Mouse (Mus musculus): ENCODE data around the gene Ephx4. TPM values are rescaled to one million over a fixed set of nuclear protein-coding genes. Genes with fewer than 3 reads are reported as not detected.
A peak's percentile ranks its signal among the peaks of the same experiment; 100 is the strongest.
"Not testable (repeated sequence)": the region's sequence is repeated elsewhere in the genome, so short reads cannot be mapped to it uniquely, and the experiment has no call there.

Ephx4 gene
- total RNA-seq (2021) = 1 to 10 TPM in 1 of 2 experiments, under 1 TPM in 1; 0.63 to 2.2 TPM
- long read RNA-seq, experiment 1 = 0 reads
- long read RNA-seq, experiment 2, partial matches to known transcripts = 0 of 1 reads
- long read RNA-seq, experiment 2, other reads (novel, unspliced or antisense) = 0 of 1 reads

DNA sequence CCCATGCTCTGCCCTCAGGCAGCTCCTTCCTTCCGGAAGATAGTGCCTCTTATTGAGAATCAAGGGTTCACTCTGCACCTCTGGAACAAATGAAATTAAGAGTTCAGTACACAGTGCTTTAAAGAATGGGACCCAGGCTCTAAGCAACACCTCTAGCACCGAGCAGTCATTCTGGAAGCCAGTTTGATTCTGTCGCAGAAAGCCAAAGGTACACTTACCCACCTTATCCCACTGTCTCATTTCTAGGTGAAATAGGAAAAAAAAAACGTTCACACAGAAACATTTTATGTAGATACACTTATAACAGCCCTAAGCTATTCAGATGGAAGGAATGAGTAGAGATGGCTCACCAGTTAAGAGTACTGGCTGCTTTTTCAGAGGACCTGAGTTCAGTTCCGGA lies at the start of gene Ephx4:
Gene Ephx4, plus strand, starts transcription at position 301 of the 400 bp plus-strand sequence.
- DNase-seq = no peak

DNA sequence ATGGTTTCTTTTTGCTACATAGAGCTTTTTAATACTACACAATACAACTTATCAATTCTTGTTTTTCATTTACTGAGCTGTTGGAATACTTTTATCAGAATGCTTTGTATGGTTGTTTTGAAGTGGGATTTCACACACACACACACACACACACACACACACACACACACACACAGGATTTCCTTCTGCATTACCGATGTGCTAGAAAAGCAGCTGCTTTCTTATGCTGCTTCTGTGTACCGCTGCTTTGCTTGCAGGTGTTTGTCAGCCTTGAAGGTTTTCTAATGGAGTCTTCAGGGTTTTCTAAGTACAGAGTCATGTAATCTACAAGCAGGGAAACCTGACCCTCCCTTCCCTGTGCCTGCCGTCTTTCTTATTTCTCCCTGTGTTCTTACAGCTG lies 48.6 kb upstream of the Ephx4 start:
- no peak for DNase-seq

DNA sequence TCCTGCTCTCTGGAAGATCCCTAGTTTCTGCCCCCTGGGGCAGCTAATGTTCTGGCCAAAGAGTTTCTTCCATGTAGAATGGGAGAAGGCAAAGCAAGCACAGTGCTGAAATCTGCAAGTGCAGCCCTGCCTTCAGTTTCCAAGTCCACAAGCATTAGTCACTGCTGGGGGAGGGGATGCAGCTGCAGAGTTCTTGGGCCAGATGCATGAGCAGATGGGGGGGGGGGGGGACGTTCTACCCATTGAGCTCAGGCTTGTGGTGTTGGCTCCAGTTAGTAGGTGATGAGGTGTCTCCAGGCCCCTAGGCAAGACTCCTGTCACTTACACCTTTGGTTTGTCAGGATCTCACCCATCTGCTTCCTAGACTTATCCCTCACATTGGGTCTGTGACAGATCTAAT lies 46.7 kb upstream of the Ephx4 start:
- DNase-seq = peak in 1 of 2 experiments; percentile 43

DNA sequence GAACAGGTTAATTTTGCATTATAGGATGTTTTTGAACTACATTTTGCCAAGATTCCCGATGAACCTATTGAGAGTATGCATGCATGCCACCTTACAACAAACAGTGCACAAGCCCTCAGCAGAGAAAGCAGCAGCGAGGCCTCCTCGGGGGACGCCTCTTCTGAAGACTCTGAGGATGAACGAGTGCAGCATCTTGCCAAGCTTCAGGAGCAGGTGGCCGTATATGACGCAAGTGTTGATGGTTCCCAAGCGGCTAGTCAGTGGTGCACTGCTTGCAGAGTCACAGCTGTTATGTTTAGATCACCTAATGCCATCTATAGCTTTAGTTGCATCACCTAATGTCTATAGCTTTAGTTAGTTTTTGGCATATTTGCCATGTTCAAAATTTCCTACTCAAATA lies 44.8 kb upstream of the Ephx4 start:
- no peak for DNase-seq

DNA sequence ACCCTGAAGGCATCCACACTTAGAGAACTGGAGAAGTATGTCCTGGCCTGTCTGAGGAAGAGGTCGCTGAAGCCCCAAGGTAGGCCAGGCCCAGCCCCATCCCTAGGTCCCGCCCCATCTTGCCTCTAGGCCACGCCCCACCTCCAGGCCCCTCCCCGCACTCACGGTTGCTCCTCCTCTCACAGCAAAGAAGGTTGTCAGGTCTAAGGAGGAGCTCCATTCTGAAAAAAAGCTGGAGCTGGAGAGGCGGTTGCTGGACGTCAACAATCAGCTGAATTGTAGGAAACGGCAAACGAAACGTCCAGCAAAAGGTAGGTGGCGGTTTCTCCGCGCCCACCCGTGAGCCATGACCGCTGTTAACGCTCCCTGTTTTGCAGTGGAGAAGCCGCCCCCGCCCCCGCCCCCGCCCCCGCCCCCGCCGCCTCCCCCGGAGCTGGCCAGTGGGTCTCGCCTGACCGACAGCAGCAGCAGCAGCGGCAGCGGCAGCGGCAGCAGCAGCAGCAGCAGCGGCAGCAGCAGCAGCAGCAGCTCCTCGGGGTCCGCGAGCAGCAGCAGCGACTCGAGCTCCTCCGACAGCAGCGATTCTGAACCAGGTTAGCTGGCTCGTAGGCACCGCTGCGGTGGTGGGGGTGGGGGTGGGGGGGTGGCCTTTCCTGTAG lies 43.0 kb upstream of the Ephx4 start:
- DNase-seq = peak; percentile 92 to 95

DNA sequence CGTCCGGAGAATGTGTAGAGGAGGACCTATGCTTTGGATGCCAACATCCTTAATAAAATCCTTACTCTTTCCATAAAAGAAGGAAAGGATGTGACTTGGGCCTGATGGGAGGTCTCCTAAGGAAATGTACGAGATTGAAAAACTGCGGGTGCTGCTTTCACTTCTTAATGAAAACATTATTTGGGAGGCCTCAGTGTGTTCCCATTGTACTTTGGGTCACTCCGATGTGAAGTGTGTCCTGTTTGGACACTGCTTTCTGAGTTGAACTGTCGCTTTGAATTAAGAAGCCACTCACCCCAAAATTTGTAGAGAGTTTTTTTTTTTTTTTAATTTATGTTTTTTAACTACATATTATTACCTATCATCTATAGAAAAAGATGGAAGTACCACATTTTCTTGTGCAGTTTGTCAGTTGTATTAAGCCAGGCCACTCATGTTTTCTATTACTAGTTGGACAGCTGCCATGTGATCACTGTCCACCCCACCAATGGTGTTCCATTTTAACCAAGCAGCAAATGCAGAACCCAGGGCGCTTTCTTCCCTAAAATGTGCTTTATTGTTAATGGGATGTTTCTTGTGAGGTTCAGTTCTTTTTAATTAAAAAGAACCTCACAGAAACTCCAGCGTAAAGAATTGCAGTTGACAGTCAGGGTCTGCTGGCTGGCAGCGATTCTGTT lies 42.3 kb upstream of the Ephx4 start:
- DNase-seq = peak in 1 of 2 experiments; percentile 3

DNA sequence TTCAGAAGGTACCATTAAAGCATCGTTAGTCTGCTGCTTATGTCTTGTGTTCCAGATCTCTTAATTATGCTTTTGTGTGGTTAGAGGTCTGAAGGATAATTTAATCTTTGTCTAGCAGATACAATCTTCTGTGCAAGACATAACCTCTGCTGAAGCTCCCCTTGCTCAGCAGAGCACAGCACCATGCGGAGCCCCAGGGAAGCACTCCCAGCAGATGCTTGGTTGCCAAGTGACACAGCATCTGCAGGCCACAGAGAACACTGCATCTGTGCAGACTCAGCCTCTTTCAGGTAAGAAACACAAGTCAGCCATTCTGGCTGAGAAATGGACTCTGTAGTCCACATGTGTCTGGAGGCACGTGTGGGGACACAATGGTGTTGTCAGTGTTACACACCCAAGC lies 32.5 kb upstream of the Ephx4 start:
- no peak for DNase-seq

DNA sequence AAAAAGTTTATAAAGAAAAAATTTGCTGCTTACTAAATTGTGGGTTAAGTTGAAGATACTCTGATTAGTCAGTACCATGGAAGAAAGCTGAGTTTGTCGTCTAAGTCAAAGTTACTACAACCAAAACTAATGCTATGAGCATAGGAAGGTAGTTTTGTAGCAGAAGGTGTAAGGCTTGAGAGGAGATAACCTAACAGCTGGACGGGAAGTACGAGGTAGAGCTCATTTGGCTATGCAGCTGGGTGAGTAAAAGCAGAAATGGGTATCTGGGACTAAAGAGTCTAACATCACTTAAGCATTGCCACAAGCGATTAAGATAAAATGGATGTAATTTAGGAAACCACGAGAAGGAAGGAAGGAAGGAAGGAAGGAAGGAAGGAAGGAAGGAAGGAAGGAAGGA lies 31.2 kb upstream of the Ephx4 start:
- no peak for DNase-seq

DNA sequence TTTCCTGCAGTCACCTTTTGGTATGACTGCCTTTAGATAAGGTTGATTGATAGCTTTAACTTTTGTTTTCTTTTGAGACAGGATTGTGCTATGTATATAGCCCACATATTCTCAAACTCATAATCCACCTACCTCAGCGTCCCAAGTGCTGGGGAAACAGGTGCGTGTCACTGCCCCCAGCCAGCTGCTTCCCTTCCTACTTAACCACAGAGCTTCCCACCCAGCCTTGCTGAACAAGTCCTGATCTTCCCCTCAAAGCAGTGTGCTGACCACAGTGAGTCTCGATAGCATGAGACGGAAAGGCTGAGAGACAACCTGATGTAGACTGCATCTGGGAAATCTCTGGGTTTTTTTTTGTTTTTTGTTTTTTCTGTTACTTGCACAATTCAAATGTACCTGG lies 29.3 kb upstream of the Ephx4 start:
- DNase-seq = no peak

DNA sequence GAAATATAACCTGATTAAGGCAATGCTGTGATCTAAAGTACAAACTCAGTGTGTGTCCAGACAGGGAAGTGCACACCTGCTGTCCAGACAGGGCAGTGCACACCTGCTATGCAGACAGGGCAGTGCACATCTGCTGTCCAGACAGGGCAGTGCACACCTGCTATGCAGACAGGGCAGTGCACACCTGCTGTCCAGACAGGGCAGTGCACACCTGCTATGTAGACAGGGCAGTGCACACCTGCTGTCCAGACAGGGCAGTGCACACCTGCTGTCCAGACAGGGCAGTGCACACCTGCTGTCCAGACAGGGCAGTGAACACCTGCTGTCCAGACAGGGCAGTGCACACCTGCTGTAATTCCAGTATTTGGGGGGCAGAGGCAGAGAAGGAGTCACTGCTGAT lies 16.1 kb upstream of the Ephx4 start:
- not testable (repeated sequence) for DNase-seq

DNA sequence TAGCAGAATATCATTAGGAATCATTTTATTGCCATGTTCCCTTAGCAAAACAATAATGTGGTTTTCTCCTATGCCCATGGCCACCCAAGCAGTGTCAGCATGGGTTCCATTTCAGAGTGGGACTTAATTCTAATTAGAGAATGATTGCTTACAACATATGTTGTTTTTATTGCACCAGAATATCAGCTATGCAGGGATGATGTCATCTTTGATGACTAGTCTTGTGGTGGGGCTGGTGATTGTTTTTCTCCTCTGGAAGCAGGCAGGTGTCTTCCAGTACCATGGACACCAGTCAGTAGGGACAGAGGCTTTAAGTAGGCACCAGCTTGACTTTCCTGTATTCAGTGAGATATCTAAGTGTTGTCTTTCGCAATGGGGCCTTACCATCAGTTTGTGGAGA lies 14.7 kb upstream of the Ephx4 start:
- no peak for DNase-seq

DNA sequence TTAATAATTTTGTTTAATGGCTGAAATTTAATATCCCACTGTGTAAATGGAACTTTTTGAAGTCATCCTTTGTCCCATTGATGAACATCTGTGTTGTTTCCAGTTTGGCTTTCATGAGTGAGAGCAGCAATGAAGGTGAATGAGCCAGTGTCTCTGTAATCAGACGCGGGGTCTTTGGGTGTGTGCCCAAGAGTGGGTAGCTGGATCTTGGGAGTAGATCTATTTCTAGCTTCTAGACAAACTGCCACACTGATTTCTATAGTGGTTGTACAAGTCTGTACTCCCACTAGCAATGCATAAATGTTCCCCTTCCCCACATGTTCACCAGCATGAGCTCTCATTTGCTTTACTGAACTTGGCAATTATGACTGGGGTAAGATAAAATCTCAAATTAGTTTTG lies 13.2 kb upstream of the Ephx4 start:
- no peak for DNase-seq

DNA sequence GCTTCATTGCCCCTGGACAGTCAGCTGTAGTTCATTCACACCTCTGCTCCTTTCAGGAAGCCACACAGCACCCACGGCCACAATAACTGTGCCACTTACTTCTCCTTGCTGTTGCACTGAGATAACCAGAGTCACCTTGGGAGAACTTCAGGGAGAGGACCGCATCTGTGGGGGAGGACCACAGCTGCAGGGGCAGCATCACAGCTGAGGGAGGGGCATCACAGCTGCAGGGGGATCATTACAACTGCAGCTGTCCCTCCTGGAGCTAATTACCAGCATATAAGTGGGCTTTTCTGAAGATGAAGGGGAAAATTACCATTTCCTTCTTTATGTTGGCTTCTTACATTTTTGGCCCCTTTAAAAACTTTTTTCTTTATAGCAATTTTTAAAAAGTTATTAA lies 8.1 kb upstream of the Ephx4 start:
- no peak for DNase-seq

DNA sequence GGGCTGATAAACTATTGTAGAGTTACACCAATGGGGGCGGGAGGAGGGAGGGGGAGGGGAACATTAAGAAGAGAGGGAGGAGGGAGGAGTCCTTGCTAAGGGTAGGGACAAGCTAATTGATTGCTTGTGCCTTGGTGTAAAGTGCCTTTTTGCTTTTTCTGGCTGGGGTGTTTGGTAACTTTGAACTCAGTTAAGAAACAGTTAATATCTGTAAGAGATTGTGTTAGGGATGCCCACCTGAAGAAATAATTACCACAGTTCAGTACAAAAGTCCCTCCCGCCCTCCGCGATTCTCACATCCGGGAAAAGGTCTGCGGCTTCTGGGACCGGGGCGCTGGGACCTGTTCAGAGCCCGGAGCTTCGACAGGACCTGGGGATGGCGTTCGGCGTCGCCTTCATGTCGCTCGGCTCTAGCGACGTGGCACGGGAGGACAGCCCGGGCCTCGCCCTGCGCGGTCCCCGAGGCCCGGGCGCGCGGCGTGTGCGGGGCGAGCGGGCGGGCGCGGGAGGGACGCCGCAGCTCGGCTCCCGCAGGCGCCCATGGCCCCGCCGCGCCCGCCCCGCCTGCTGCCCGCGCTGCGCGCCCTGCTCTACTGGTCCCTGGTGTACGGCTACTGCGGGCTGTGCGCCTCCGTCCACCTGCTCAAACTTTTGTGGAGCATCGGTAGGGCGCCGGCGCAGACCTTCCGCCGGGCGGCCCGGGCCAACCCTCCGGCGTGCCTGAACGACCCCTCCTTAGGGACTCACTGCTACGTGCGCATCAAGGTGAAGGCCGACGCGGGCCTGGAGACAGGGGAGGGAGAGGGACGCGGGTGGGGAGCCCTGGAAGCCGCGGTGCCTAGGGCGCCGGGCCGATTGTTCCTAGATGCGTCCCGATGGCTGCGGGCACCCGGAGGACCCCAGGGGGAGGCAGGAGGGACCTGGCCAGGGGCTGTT lies 743 bp downstream of the Ephx4 start:
- DNase-seq = peak; percentile 20 to 40

DNA sequence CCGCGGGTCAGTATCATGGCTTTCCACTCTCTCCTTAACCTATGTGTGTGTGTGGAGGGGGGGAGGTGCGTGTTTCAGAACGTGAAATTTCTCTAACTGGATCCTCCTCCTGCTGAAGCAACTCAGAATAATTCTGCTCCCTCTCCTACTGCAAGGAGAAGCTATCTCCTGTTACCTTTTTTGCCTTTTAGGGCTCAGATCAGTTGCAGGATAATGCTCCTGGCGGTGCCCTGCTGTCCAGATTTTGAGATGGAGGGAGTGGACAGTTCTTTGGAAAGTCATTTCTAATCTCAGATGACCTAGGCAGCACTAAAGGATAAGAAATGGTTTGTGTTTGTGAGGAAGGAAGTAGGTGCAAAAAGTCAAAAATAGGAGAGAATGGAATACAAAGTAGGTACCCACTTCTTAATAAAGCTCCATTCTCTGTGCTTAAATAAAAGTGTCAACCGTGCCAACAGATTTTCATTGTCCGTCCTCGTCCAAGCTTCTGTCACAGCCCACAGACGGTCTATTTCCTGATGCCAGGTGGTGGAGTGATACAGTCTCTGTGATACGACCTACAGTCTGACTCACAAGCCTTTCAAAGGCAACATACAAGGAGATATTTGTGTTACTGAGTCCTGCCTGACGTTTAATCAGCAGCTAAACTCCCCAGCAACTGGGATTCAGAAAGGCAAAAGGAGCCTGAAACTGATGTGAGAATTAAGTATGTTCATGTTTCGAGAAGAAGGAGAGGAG lies 1.6 kb downstream of the Ephx4 start:
- no peak for DNase-seq

DNA sequence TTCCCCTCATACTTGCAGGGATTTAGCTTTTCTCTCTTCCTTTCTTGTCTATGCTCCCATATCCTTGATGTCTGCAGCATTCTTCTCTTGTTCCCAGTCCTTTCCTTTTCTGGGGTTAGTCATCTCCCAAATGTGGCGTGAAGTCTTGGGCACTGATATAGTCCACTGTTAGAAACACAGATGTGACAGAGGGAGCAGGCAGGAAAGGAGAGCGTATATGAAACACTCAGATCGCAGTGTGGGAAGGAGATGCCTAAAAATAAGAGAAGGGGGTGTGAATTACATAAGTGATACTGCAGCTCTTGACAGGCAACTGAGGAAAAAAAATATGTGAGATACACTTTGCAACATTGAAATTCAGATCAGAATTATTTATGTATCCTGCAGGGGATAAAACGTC lies 2.8 kb downstream of the Ephx4 start:
- DNase-seq = no peak

DNA sequence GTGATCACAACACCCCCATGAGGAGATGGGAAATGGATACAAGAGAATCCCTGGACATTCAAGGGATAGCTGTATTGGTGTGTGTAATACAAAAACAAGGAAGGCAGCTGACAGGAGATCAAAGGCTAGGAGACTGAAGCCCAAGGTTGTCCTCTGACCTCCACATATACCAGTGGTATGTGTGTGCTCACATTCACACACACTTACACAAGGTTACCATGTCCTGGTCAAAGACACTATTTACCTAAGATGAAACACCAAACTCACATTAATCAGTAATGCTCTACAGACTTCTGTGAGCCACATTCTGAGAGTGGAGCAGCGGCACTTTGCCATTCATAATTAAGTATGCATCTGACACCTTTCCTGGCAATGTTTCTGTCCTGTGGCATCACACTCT lies 7.8 kb downstream of the Ephx4 start:
- no peak for DNase-seq

DNA sequence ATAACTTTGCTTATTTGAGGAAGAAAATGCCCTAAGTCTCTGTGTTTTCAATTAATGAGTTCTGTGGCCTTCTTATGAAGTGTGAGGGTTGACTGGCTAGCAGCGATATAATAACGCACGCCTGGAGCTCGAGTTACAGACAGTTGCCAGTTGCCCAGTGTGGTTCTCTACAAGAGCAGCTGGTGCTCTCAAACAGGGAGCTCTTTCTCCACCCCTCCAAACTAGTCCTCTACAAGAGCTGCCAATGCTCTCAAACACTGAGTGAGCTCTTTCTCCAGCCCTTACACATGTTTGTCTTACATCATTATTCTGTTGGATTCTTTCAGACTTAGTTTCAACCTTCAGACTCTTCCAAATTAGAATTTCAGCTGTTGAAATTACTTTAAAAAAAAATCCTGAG lies 8.8 kb downstream of the Ephx4 start:
- DNase-seq = no peak

DNA sequence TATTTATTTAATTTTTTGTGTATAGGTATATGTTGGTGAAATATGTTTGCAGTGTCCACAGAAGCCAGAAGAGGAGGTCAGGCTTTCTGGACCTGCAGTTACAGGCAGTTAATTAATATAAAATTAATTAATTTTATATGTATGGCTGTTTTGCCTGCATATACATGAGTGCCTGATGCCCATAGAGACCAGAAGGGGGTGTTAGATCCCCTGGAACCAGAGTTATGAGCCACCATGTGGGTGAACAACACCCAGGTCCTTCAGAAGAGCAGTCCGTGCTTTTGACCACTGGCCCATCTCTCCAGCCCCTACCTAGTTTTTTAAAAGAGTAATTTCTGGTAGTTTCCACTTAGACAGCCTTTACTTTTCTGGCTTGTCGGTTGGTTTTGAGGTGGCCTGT lies 9.7 kb downstream of the Ephx4 start:
- no peak for DNase-seq

DNA sequence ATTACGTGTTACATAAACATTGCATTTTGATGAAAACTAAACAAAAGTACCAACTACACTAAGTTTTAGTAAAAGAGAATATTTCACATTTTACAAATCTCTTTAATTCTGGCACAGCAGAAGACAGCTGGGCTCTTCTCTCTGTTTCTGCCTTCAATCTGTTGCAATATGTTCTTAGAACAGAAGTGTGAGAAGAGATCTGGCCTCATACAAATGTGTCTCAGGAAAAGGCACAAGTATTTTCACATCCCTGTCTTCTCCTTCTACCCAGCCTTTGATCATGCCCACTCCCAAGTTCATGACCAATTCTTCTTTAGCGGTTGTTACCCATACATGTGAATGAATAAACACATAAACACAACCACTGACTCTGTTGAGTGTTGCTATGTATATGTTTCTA lies 12.6 kb downstream of the Ephx4 start:
- DNase-seq = no peak

DNA sequence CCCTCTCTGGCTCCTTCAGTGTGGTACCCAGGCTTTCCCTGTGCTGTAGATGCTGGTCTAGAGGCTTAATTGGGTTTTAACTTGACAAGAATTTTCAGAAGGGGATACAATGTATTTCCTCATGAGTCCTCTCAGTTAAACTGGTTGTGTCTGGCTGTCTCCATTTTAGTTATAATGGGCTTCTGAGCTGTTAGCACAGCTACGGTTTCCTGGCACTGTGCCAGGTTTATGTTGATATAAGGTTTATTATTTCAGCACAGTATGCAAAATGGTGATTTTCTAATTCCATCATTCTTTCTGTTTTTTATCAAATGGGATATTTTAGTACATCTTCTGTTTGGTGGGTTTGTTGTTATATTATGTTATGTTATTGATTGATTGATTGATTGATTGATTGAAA lies 19.1 kb downstream of the Ephx4 start:
- DNase-seq = no peak

DNA sequence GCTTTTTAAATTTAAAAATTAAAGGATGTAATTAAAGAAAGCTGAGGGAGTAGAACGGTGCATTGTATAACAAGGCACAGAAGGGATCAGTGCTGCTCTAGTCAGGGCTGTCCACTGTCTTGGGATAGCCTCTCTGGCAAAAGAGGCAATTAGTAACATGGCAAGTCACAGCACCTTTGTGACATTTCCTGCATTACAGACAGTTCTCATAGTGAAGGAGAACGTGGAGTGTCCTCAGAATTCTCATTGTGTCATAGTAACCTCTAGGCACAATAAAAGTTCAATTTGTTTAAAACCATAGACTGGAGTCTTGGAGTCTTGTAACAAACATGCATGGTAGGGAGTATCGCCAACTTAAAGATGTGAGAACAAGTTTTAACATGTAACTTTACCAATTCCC lies 28.7 kb downstream of the Ephx4 start, which contains the start of gene Lpcat2b:
Gene Lpcat2b, plus strand, starts transcription at position 301 of the 400 bp plus-strand sequence.
- DNase-seq = no peak

All from adrenal gland, postnatal 36 days (tissue).